Mouse (Mus musculus): ENCODE data around the gene Olfr659. TPM values are rescaled to one million over a fixed set of nuclear protein-coding genes. Genes with fewer than 3 reads are reported as not detected.

The Olfr659 gene
- total and polyA plus RNA-seq, 3 experiments, result not detected

- TF ChIP-seq CTCF (conservative IDR thresholded peaks at IDR 0.05 in 1 of 2, IDR thresholded peaks at IDR 0.05 in 1 of 2; ENCODE audit: low read depth in 2 of 2, low read length in 2 of 2) (peak in 1 of 2 experiments; percentile 75; a peak in 2 of 4 replicates), MYC (IDR thresholded peaks at IDR 0.05; ENCODE audit: low read depth, low read length) (0 out of 2 replicates have a peak, but pooled peaks have one; percentile 14), MAFK (IDR thresholded peaks at IDR 0.05; ENCODE audit: insufficient replicate concordance, low read length) (no peak), SMC3 (IDR thresholded peaks at IDR 0.05; ENCODE audit: low read depth, low read length) (peak; percentile 62), RAD21 (IDR thresholded peaks at IDR 0.05; ENCODE audit: low read depth, low read length) (peak; percentile 48)
- Histone ChIP-seq H3K4me2 (ENCODE audit: insufficient read depth, low read depth, poor library complexity, severe bottlenecking) (peak within 1 kb of the TSS; percentile 24; the same call in 1 of the 2 replicates), H3K4me1 (ENCODE audit: control insufficient read depth in 1 of 2, insufficient read depth in 2 of 2) (peaks cover 0 to 4% of the 10 kb centered on the region in 2 experiments; a peak in 1 of 4 replicates), H3K27me3 (replicated peaks) (no peaks in the 10 kb centered on the region), H3K79me2 (replicated peaks; ENCODE audit: control insufficient read depth, extremely low read depth, insufficient read depth, poor library complexity, severe bottlenecking) (no peaks in the 10 kb centered on the region), H3K4me3 (replicated peaks in 1 of 3; ENCODE audit: low read depth in 2 of 3, low read length in 2 of 3, poor library complexity in 1 of 3) (no peak within 1 kb of the TSS), H3K9me3 (replicated peaks; ENCODE audit: low read length) (no peaks in the 10 kb centered on the region), H3K27ac (ENCODE audit: insufficient read depth, low read depth) (no peak within 1 kb of the TSS), H3K9ac (ENCODE audit: insufficient read depth, low read depth) (no peak within 1 kb of the TSS), H3K36me3 (replicated peaks in 1 of 2; ENCODE audit: control insufficient read depth in 1 of 2, insufficient read depth in 1 of 2, low read length in 1 of 2) (no peaks in the 10 kb centered on the region)
- in situ Hi-C loops (cut with MboI; ENCODE audit: low pct_ligation_motif_present, low pct_unique_long_range_greater_than_20kb, low sequenced_read_pairs), result no loop called here
- peak; percentile 15 for DNase-seq (ENCODE audit: extremely low read depth)
- dilution Hi-C loops (cut with MboI; ENCODE audit: extremely low pct_ligation_motif_present, extremely low pct_unique_long_range_greater_than_20kb, low sequenced_read_pairs), result no loop called here
These were observed 19.6 kb upstream of the Olfr659 start, which contains the start of gene Olfr658 for GRCm38 (mm10) chr7:104646841-104647482. Gene Olfr658, minus strand, starts transcription at chr7:104647305.

GRCm38 (mm10) chr7:104686201-104686600 lies 19.6 kb downstream of the Olfr659 start, which contains the start of gene Olfr661:
Gene Olfr661, plus strand, starts transcription at chr7:104686501.
- no peaks in the 10 kb centered on the region for H3K36me3 ChIP-seq (replicated peaks in 1 of 2; ENCODE audit: control insufficient read depth in 1 of 2, insufficient read depth in 1 of 2, low read length in 1 of 2)
- in situ Hi-C loops (cut with MboI; ENCODE audit: low pct_ligation_motif_present, low pct_unique_long_range_greater_than_20kb, low sequenced_read_pairs) (no loop called here), dilution Hi-C loops (cut with MboI; ENCODE audit: extremely low pct_ligation_motif_present, extremely low pct_unique_long_range_greater_than_20kb, low sequenced_read_pairs) (no loop called here)
- no peak within 1 kb of the TSS for H3K9ac ChIP-seq (ENCODE audit: insufficient read depth, low read depth)
- no peak within 1 kb of the TSS for H3K27ac ChIP-seq (ENCODE audit: insufficient read depth, low read depth)
- TF ChIP-seq GABPA (IDR thresholded peaks at IDR 0.05; ENCODE audit: insufficient replicate concordance, low read depth, low read length) (no peak), E2F4 (IDR thresholded peaks at IDR 0.05; ENCODE audit: insufficient replicate concordance, low read depth, low read length) (no peak), TCF12 (IDR thresholded peaks at IDR 0.05; ENCODE audit: low read depth, low read length) (no peak), BHLHE40 (IDR thresholded peaks at IDR 0.05; ENCODE audit: low read depth, low read length) (no peak), NELFE (IDR thresholded peaks at IDR 0.05; ENCODE audit: low read depth, low read length) (no peak), CHD1 (IDR thresholded peaks at IDR 0.05; ENCODE audit: low read depth, low read length) (no peak)
- DNase-seq (ENCODE audit: extremely low read depth), result no peak
- H3K4me1 ChIP-seq (ENCODE audit: control insufficient read depth in 1 of 2, insufficient read depth in 2 of 2), result no peaks in the 10 kb centered on the region
- H3K27me3 ChIP-seq (replicated peaks), result no peaks in the 10 kb centered on the region
- H3K79me2 ChIP-seq (replicated peaks; ENCODE audit: control insufficient read depth, extremely low read depth, insufficient read depth, poor library complexity, severe bottlenecking), result no peaks in the 10 kb centered on the region
- no peak within 1 kb of the TSS for H3K4me3 ChIP-seq (replicated peaks in 1 of 3; ENCODE audit: low read depth in 2 of 3, low read length in 2 of 3, poor library complexity in 1 of 3)
- no peak within 1 kb of the TSS for H3K4me2 ChIP-seq (ENCODE audit: insufficient read depth, low read depth, poor library complexity, severe bottlenecking)
- no peaks in the 10 kb centered on the region for H3K9me3 ChIP-seq (replicated peaks; ENCODE audit: low read length)

Other genes with a start within 250 kb of the Olfr659 start
- gene Trim30a, start 201.6 kb upstream of the Olfr659 start, total RNA-seq (2012; rRNA removed), result 14.1 and 17.1 TPM in 2 replicates
- gene Trim30a, start 201.6 kb upstream of the Olfr659 start, total RNA-seq (2014; rRNA removed), result 41.6 and 48.3 TPM in 2 replicates
- gene Trim30a, start 201.6 kb upstream of the Olfr659 start, polyA plus RNA-seq (2012; ENCODE audit: insufficient read length, low read depth), result 35.2 and 36.7 TPM in 2 replicates
- 7.8 and 8.3 TPM in 2 replicates for gene Trim30d, start 158.9 kb upstream of the Olfr659 start, total RNA-seq (2012; rRNA removed)
- gene Trim30d, start 158.9 kb upstream of the Olfr659 start, total RNA-seq (2014; rRNA removed), result 17.3 and 20.0 TPM in 2 replicates
- 15.4 and 15.6 TPM in 2 replicates for gene Trim30d, start 158.9 kb upstream of the Olfr659 start, polyA plus RNA-seq (2012; ENCODE audit: insufficient read length, low read depth)
- gene Olfr651, start 116.6 kb upstream of the Olfr659 start, total RNA-seq (2012; rRNA removed), result not detected in 2 replicates
- not detected in 2 replicates for gene Olfr651, start 116.6 kb upstream of the Olfr659 start, total RNA-seq (2014; rRNA removed)
- gene Olfr651, start 116.6 kb upstream of the Olfr659 start, polyA plus RNA-seq (2012; ENCODE audit: insufficient read length, low read depth), result not detected in 2 replicates
- not detected in 2 replicates for gene Olfr652, start 105.9 kb upstream of the Olfr659 start, total RNA-seq (2012; rRNA removed)
- gene Olfr652, start 105.9 kb upstream of the Olfr659 start, total RNA-seq (2014; rRNA removed), result not detected in 2 replicates
- not detected in 2 replicates for gene Olfr652, start 105.9 kb upstream of the Olfr659 start, polyA plus RNA-seq (2012; ENCODE audit: insufficient read length, low read depth)
- not detected in 2 replicates for gene Olfr653, start 89.4 kb upstream of the Olfr659 start, total RNA-seq (2012; rRNA removed)
- gene Olfr653, start 89.4 kb upstream of the Olfr659 start, total RNA-seq (2014; rRNA removed), result not detected in 2 replicates
- not detected in 2 replicates for gene Olfr653, start 89.4 kb upstream of the Olfr659 start, polyA plus RNA-seq (2012; ENCODE audit: insufficient read length, low read depth)
- gene Olfr654, start 79.7 kb upstream of the Olfr659 start, total RNA-seq (2012; rRNA removed), result not detected in 2 replicates
- not detected in 2 replicates for gene Olfr654, start 79.7 kb upstream of the Olfr659 start, total RNA-seq (2014; rRNA removed)
- not detected in 2 replicates for gene Olfr654, start 79.7 kb upstream of the Olfr659 start, polyA plus RNA-seq (2012; ENCODE audit: insufficient read length, low read depth)
- not detected in 2 replicates for gene Olfr655, start 65.0 kb upstream of the Olfr659 start, total RNA-seq (2012; rRNA removed)
- not detected in 2 replicates for gene Olfr655, start 65.0 kb upstream of the Olfr659 start, total RNA-seq (2014; rRNA removed)
- 0.76 and 0.80 TPM in 2 replicates for gene Olfr655, start 65.0 kb upstream of the Olfr659 start, polyA plus RNA-seq (2012; ENCODE audit: insufficient read length, low read depth)
- gene Olfr656, start 52.8 kb upstream of the Olfr659 start, total RNA-seq (2012; rRNA removed), result not detected in 2 replicates
- gene Olfr656, start 52.8 kb upstream of the Olfr659 start, total RNA-seq (2014; rRNA removed), result not detected in 2 replicates
- gene Olfr656, start 52.8 kb upstream of the Olfr659 start, polyA plus RNA-seq (2012; ENCODE audit: insufficient read length, low read depth), result not detected in 2 replicates
- not detected in 2 replicates for gene Olfr657, start 42.0 kb upstream of the Olfr659 start, total RNA-seq (2012; rRNA removed)
- gene Olfr657, start 42.0 kb upstream of the Olfr659 start, total RNA-seq (2014; rRNA removed), result not detected in 2 replicates
- gene Olfr657, start 42.0 kb upstream of the Olfr659 start, polyA plus RNA-seq (2012; ENCODE audit: insufficient read length, low read depth), result not detected in 2 replicates
- not detected in 2 replicates for gene Olfr658, start 19.4 kb upstream of the Olfr659 start, total RNA-seq (2012; rRNA removed)
- gene Olfr658, start 19.4 kb upstream of the Olfr659 start, total RNA-seq (2014; rRNA removed), result not detected in 2 replicates
- gene Olfr658, start 19.4 kb upstream of the Olfr659 start, polyA plus RNA-seq (2012; ENCODE audit: insufficient read length, low read depth), result not detected in 2 replicates
- not detected in 2 replicates for gene Olfr661, start 19.7 kb downstream of the Olfr659 start, total RNA-seq (2012; rRNA removed)
- not detected in 2 replicates for gene Olfr661, start 19.7 kb downstream of the Olfr659 start, total RNA-seq (2014; rRNA removed)
- gene Olfr661, start 19.7 kb downstream of the Olfr659 start, polyA plus RNA-seq (2012; ENCODE audit: insufficient read length, low read depth), result not detected in 2 replicates
- gene Usp17le, start 110.7 kb downstream of the Olfr659 start, total RNA-seq (2012; rRNA removed), result 0.08 TPM in 1 of 2 replicates, not detected in the other
- gene Usp17le, start 110.7 kb downstream of the Olfr659 start, total RNA-seq (2014; rRNA removed), result not detected in 2 replicates
- gene Usp17le, start 110.7 kb downstream of the Olfr659 start, polyA plus RNA-seq (2012; ENCODE audit: insufficient read length, low read depth), result not detected in 2 replicates
- not detected in 2 replicates for gene Usp17lb, start 175.8 kb downstream of the Olfr659 start, total RNA-seq (2012; rRNA removed)
- not detected in 2 replicates for gene Usp17lb, start 175.8 kb downstream of the Olfr659 start, total RNA-seq (2014; rRNA removed)
- not detected in 2 replicates for gene Usp17lb, start 175.8 kb downstream of the Olfr659 start, polyA plus RNA-seq (2012; ENCODE audit: insufficient read length, low read depth)
- 0.13 and 0.17 TPM in 2 replicates for gene Usp17la, start 190.3 kb downstream of the Olfr659 start, total RNA-seq (2012; rRNA removed)
- not detected in 2 replicates for gene Usp17la, start 190.3 kb downstream of the Olfr659 start, total RNA-seq (2014; rRNA removed)
- gene Usp17la, start 190.3 kb downstream of the Olfr659 start, polyA plus RNA-seq (2012; ENCODE audit: insufficient read length, low read depth), result 0.10 and 0.11 TPM in 2 replicates
- not detected in 2 replicates for gene Olfr665, start 211.3 kb downstream of the Olfr659 start, total RNA-seq (2012; rRNA removed)
- gene Olfr665, start 211.3 kb downstream of the Olfr659 start, total RNA-seq (2014; rRNA removed), result not detected in 2 replicates
- gene Olfr665, start 211.3 kb downstream of the Olfr659 start, polyA plus RNA-seq (2012; ENCODE audit: insufficient read length, low read depth), result not detected in 2 replicates
- not detected in 2 replicates for gene Olfr666, start 229.2 kb downstream of the Olfr659 start, total RNA-seq (2012; rRNA removed)
- gene Olfr666, start 229.2 kb downstream of the Olfr659 start, total RNA-seq (2014; rRNA removed), result not detected in 2 replicates
- not detected in 2 replicates for gene Olfr666, start 229.2 kb downstream of the Olfr659 start, polyA plus RNA-seq (2012; ENCODE audit: insufficient read length, low read depth)